Mouse (Mus musculus) embryonic facial prominence, embryonic 13.5 days (tissue): ENCODE results near the gene Nup214. TPM values are rescaled to one million over a fixed set of nuclear protein-coding genes. Genes with fewer than 3 reads are reported as not detected.
"Not testable (repeated sequence)": the region's sequence is repeated elsewhere in the genome, so short reads cannot be mapped to it uniquely, and the experiment has no call there.

Source experiments
- ATAC-seq: fragments of 200-750 bp; cut with Nextera tagmentation; 2 replicates; pipeline ENCODE4 v1.8.0; 2017; ENCODE audit warnings: low read depth; ENCODE audit not compliant: insufficient number of reproducible peaks, insufficient read depth, low FRiP score, low TSS enrichment
- H3K27ac ChIP-seq: fragments of 300-500 bp; sonication (generic); 2 replicates; pipeline ENCODE4 v1.5.1; 2015; ENCODE audit warnings: moderate library complexity, mild to moderate bottlenecking, inconsistent platforms
- H3K27me3 ChIP-seq: fragments of 300-500 bp; sonication (generic); 2 replicates; pipeline ENCODE4 v1.6.1; 2015; ENCODE audit warnings: mild to moderate bottlenecking, inconsistent platforms
- H3K36me3 ChIP-seq: fragments of 300-500 bp; sonication (generic); 2 replicates; pipeline ENCODE4 v1.6.1; 2015; ENCODE audit warnings: mild to moderate bottlenecking, inconsistent platforms
- H3K4me1 ChIP-seq: fragments of 300-500 bp; sonication (generic); 2 replicates; pipeline ENCODE4 v1.6.1; 2015; ENCODE audit warnings: inconsistent platforms
- H3K4me2 ChIP-seq: fragments of 300-500 bp; sonication (generic); 2 replicates; pipeline ENCODE4 v1.6.1; 2015; ENCODE audit warnings: moderate library complexity, mild to moderate bottlenecking, inconsistent platforms
- H3K4me3 ChIP-seq: fragments of 300-500 bp; sonication (generic); 2 replicates; pipeline ENCODE4 v1.5.1; 2015; ENCODE audit warnings: mild to moderate bottlenecking, inconsistent platforms
- H3K9ac ChIP-seq: fragments of 300-500 bp; sonication (generic); 2 replicates; pipeline ENCODE4 v1.6.1; 2015; ENCODE audit warnings: mild to moderate bottlenecking, inconsistent platforms
- H3K9me3 ChIP-seq: fragments of 300-500 bp; sonication (generic); 2 replicates; pipeline ENCODE4 v1.6.1; 2016; ENCODE audit warnings: inconsistent platforms
- WGBS: fragments of 180-500 bp; shearing (Covaris S2); methylation state at CpG from one replicate; pipeline ENCODE4 v1.1.7; 2015; ENCODE audit warnings: mixed read lengths; 5-methylcytosine and 5-hydroxymethylcytosine counted together
- polyA plus RNA-seq: library from polyadenylated mRNA; unstranded; fragments of >200 nt; fragmentation: Nextera tagmentation; extraction: Ambion mirVana; gene quantifications from 2 replicates; pipeline ENCODE4 v1.2.1, GENCODE M21; 2015

Gene Nup214
- polyA plus RNA-seq, 1 experiment from 2014 or later, result 118 TPM

GRCm38 (mm10) chr2:32019704-32020103 lies 45.5 kb downstream of the Nup214 start:
- ATAC-seq, result no peak
- WGBS, result 79% methylated on average over 4 of the region's 4 CpGs
- Histone ChIP-seq H3K9ac (no peak overlapping the region), H3K27me3 (no peaks in the 10 kb centered on the region), H3K36me3 (peaks cover 89% of the 10 kb centered on the region), H3K27ac (no peak overlapping the region), H3K4me2 (no peak overlapping the region), H3K4me1 (no peaks in the 10 kb centered on the region), H3K9me3 (no peaks in the 10 kb centered on the region), H3K4me3 (no peak overlapping the region)

GRCm38 (mm10) chr2:32020229-32020628 lies 46.0 kb downstream of the Nup214 start:
- ATAC-seq, result no peak
- peaks cover 88% of the 10 kb centered on the region for H3K36me3 ChIP-seq
- H3K9me3 ChIP-seq, result no peaks in the 10 kb centered on the region
- no peak overlapping the region for H3K4me2 ChIP-seq
- H3K4me1 ChIP-seq, result no peaks in the 10 kb centered on the region
- no peak overlapping the region for H3K4me3 ChIP-seq
- H3K27me3 ChIP-seq, result no peaks in the 10 kb centered on the region
- 88% methylated on average over 5 of the region's 5 CpGs for WGBS
- no peak overlapping the region for H3K27ac ChIP-seq
- no peak overlapping the region for H3K9ac ChIP-seq

- Histone ChIP-seq H3K4me3 (no peak overlapping the region), H3K36me3 (peaks cover 85% of the 10 kb centered on the region)
- 89% methylated on average over 4 of the region's 4 CpGs for WGBS
Observed at GRCm38 (mm10) chr2:32024372-32024771, 50.1 kb downstream of the Nup214 start.

GRCm38 (mm10) chr2:32029636-32030035 lies 55.4 kb downstream of the Nup214 start:
- no peak for ATAC-seq

More at GRCm38 (mm10) chr2:32024372-32024771, 50.1 kb downstream of the Nup214 start:
- Histone ChIP-seq H3K27me3 (no peaks in the 10 kb centered on the region), H3K9me3 (no peaks in the 10 kb centered on the region), H3K27ac (no peak overlapping the region), H3K4me1 (no peaks in the 10 kb centered on the region), H3K4me2 (no peak overlapping the region), H3K9ac (no peak overlapping the region)
- no peak for ATAC-seq

GRCm38 (mm10) chr2:32033436-32033835 lies 59.2 kb downstream of the Nup214 start:
- 88% methylated on average over 6 of the region's 6 CpGs for WGBS

More at GRCm38 (mm10) chr2:32029636-32030035, 55.4 kb downstream of the Nup214 start:
- no peak overlapping the region for H3K4me3 ChIP-seq
- WGBS, result 80% methylated on average over 3 of the region's 3 CpGs
- H3K9ac ChIP-seq, result no peak overlapping the region
- H3K27me3 ChIP-seq, result no peaks in the 10 kb centered on the region
- no peaks in the 10 kb centered on the region for H3K4me1 ChIP-seq
- peaks cover 89% of the 10 kb centered on the region for H3K36me3 ChIP-seq
- H3K4me2 ChIP-seq, result no peak overlapping the region
- no peaks in the 10 kb centered on the region for H3K9me3 ChIP-seq
- no peak overlapping the region for H3K27ac ChIP-seq

GRCm38 (mm10) chr2:32034206-32034605 lies 60.0 kb downstream of the Nup214 start:
- Histone ChIP-seq H3K4me3 (no peak overlapping the region), H3K9ac (no peak overlapping the region), H3K4me2 (no peak overlapping the region), H3K27me3 (no peaks in the 10 kb centered on the region), H3K36me3 (peaks cover 94% of the 10 kb centered on the region), H3K4me1 (no peaks in the 10 kb centered on the region), H3K9me3 (no peaks in the 10 kb centered on the region), H3K27ac (no peak overlapping the region)
- ATAC-seq, result no peak
- 96% methylated on average over 6 of the region's 6 CpGs for WGBS

More at GRCm38 (mm10) chr2:32033436-32033835, 59.2 kb downstream of the Nup214 start:
- no peak overlapping the region for H3K4me2 ChIP-seq
- no peak for ATAC-seq
- no peak overlapping the region for H3K4me3 ChIP-seq
- H3K9me3 ChIP-seq, result no peaks in the 10 kb centered on the region
- H3K9ac ChIP-seq, result no peak overlapping the region
- no peaks in the 10 kb centered on the region for H3K27me3 ChIP-seq
- H3K27ac ChIP-seq, result no peak overlapping the region
- H3K4me1 ChIP-seq, result no peaks in the 10 kb centered on the region
- peaks cover 92% of the 10 kb centered on the region for H3K36me3 ChIP-seq

- H3K36me3 ChIP-seq, result peaks cover 96% of the 10 kb centered on the region
- ATAC-seq, result no peak
- WGBS, result 75% methylated on average over 6 of the region's 6 CpGs
Observed at GRCm38 (mm10) chr2:32037279-32037858, 63.1 kb downstream of the Nup214 start.

GRCm38 (mm10) chr2:32038661-32039081 lies 64.4 kb downstream of the Nup214 start:
- Histone ChIP-seq H3K4me1 (no peaks in the 10 kb centered on the region), H3K4me2 (no peak overlapping the region), H3K27me3 (no peaks in the 10 kb centered on the region), H3K4me3 (no peak overlapping the region), H3K27ac (no peak overlapping the region), H3K9ac (no peak overlapping the region), H3K36me3 (peaks cover 97% of the 10 kb centered on the region), H3K9me3 (no peaks in the 10 kb centered on the region)
- 89% methylated on average over 8 of the region's 8 CpGs for WGBS
- no peak for ATAC-seq

More at GRCm38 (mm10) chr2:32037279-32037858, 63.1 kb downstream of the Nup214 start:
- Histone ChIP-seq H3K4me1 (no peaks in the 10 kb centered on the region), H3K9me3 (no peaks in the 10 kb centered on the region), H3K4me2 (no peak overlapping the region), H3K27ac (no peak overlapping the region), H3K9ac (no peak overlapping the region), H3K4me3 (no peak overlapping the region), H3K27me3 (no peaks in the 10 kb centered on the region)

- H3K4me2 ChIP-seq, H3K9ac ChIP-seq, H3K27me3 ChIP-seq, H3K9me3 ChIP-seq, ATAC-seq, H3K27ac ChIP-seq, H3K4me1 ChIP-seq, H3K4me3 ChIP-seq: not testable (repeated sequence)
- 90% methylated on average over 9 of the region's 9 CpGs for WGBS
- peaks cover 97% of the 10 kb centered on the region for H3K36me3 ChIP-seq
Observed at GRCm38 (mm10) chr2:32040646-32041045, 66.4 kb downstream of the Nup214 start.

GRCm38 (mm10) chr2:32041087-32041486 lies 66.9 kb downstream of the Nup214 start:
- Histone ChIP-seq H3K9ac (no peak overlapping the region), H3K27me3 (no peaks in the 10 kb centered on the region), H3K9me3 (no peaks in the 10 kb centered on the region), H3K36me3 (peaks cover 99% of the 10 kb centered on the region), H3K4me2 (no peak overlapping the region), H3K4me3 (no peak overlapping the region), H3K4me1 (no peaks in the 10 kb centered on the region), H3K27ac (no peak overlapping the region)
- WGBS, result 87% methylated on average over 2 of the region's 2 CpGs
- ATAC-seq, result no peak

- no peaks in the 10 kb centered on the region for H3K9me3 ChIP-seq
- H3K36me3 ChIP-seq, result peaks cover 97% of the 10 kb centered on the region
- ATAC-seq, result no peak
- WGBS, result 78% methylated on average over 5 of the region's 5 CpGs
- H3K4me3 ChIP-seq, result no peak overlapping the region
- no peak overlapping the region for H3K27ac ChIP-seq
- no peak overlapping the region for H3K9ac ChIP-seq
- no peaks in the 10 kb centered on the region for H3K4me1 ChIP-seq
- no peaks in the 10 kb centered on the region for H3K27me3 ChIP-seq
- no peak overlapping the region for H3K4me2 ChIP-seq
Observed at GRCm38 (mm10) chr2:32043836-32044235, 69.6 kb downstream of the Nup214 start.

GRCm38 (mm10) chr2:32045375-32045774 lies 71.1 kb downstream of the Nup214 start:
- no peak overlapping the region for H3K4me2 ChIP-seq
- no peaks in the 10 kb centered on the region for H3K4me1 ChIP-seq
- no peaks in the 10 kb centered on the region for H3K27me3 ChIP-seq
- no peaks in the 10 kb centered on the region for H3K9me3 ChIP-seq
- no peak for ATAC-seq
- 82% methylated on average over 6 of the region's 6 CpGs for WGBS
- H3K27ac ChIP-seq, result no peak overlapping the region
- H3K36me3 ChIP-seq, result peaks cover 95% of the 10 kb centered on the region
- H3K9ac ChIP-seq, result 0 out of 2 replicates have a peak overlapping the region, but pooled peaks have one; percentile 11
- no peak overlapping the region for H3K4me3 ChIP-seq
